Mouse (Mus musculus) erythroblast, embryonic 14.5 days (primary cell): ENCODE results near the gene Ece1. TPM values are rescaled to one million over a fixed set of nuclear protein-coding genes. Genes with fewer than 3 reads are reported as not detected.

Experiments used
- H3K27me3 ChIP-seq: 2 replicates; pipeline ENCODE4 v1.6.1; 2012; ENCODE audit warnings: inconsistent platforms; ENCODE audit not compliant: control insufficient read depth
- H3K36me3 ChIP-seq: 2 replicates; pipeline ENCODE4 v1.6.1; 2012; ENCODE audit warnings: mild to moderate bottlenecking, inconsistent platforms; ENCODE audit not compliant: control insufficient read depth
- H3K4me1 ChIP-seq: 2 replicates; pipeline ENCODE4 v1.6.1; 2012; ENCODE audit warnings: inconsistent platforms; ENCODE audit not compliant: control insufficient read depth
- H3K4me3 ChIP-seq: replicated peaks from 2 replicates; pipeline ENCODE3; 2012; ENCODE audit warnings: moderate library complexity, mild to moderate bottlenecking, inconsistent platforms
- H3K9me3 ChIP-seq: 2 replicates; pipeline ENCODE4 v1.6.1; 2012; ENCODE audit warnings: low read length, inconsistent platforms, mixed read lengths; ENCODE audit not compliant: control insufficient read depth
- GATA1 ChIP-seq: IDR thresholded peaks from 2 replicates; pipeline ENCODE4 v1.6.1; 2012; ENCODE audit warnings: low read length, inconsistent platforms, mixed read lengths
- TAL1 ChIP-seq: IDR thresholded peaks from 3 replicates; pipeline ENCODE4 v1.6.1; 2012; ENCODE audit warnings: low read length, inconsistent platforms, mixed read lengths
- polyA plus RNA-seq: library from polyadenylated mRNA; stranded (reverse); fragments of >175 nt; gene quantifications from 2 replicates; pipeline ENCODE4 v1.2.3, GENCODE M21; 2012

Gene Ece1
- polyA plus RNA-seq, 1 experiment = 1.1 TPM

DNA sequence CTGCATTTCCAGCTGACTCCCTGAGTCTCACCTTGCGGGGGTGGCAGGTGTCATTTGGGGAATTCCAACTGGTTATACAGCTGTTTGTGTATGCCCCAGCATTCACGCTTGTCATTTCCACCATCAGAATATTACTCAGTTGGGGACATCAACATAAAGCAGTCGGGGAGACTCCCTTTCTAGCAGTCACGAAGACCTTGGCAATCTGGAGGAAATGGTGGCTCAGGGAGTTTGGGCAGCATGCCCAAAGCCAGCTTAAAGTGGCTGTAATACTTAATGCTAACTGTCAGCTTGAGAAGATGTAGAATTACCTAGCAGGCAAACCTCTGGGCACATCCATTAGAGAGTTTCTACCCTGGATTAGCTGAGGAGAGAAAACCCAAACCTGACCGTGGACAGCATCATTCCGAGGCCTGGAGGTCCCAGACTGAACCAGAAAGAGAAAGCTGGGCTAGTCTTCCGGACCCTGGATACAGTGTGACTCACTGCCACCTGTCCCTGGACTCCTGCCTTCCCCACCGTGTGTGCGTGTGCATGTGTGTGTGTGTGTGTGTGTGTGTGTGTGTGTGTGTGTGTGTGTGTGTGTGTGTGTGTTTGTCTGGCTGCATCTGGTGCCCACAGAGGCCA is 13.5 kb downstream of the Ece1 start:
- Histone ChIP-seq H3K9me3 (no peaks in the 10 kb centered on the region), H3K27me3 (peaks cover 2% of the 10 kb centered on the region; the same call in 1 of the 2 replicates), H3K4me1 (peaks cover 15% of the 10 kb centered on the region), H3K4me3 (no peak overlapping the region), H3K36me3 (no peaks in the 10 kb centered on the region)
- TF ChIP-seq GATA1 (no peak), TAL1 (no peak)

DNA sequence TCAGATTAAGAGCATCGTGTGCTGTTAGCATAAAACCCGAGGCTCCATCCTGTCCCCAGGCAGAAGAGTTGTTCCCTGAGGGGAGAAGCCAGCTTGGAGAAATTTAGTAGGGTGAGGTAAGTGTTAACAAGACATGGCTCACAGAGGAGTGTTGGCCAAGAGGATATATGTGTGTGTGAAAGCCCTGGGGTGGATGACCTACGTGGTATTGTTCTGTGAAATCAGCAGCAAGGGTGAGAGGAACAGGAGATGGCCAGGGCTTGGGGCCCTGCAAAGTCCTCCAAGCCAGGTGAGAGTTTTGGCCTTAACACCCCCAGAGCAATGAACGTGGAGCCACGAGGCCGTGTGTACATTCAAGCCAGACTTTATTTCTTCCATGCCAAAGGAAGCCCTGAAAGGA is 14.8 kb downstream of the Ece1 start:
- TF ChIP-seq GATA1 (no peak), TAL1 (no peak)
- H3K27me3 ChIP-seq = peaks cover 2% of the 10 kb centered on the region; the same call in 1 of the 2 replicates
- no peaks in the 10 kb centered on the region for H3K9me3 ChIP-seq
- peaks cover 3% of the 10 kb centered on the region; the same call in 1 of the 2 replicates for H3K36me3 ChIP-seq
- no peak overlapping the region for H3K4me3 ChIP-seq
- H3K4me1 ChIP-seq = peaks cover 12% of the 10 kb centered on the region

DNA sequence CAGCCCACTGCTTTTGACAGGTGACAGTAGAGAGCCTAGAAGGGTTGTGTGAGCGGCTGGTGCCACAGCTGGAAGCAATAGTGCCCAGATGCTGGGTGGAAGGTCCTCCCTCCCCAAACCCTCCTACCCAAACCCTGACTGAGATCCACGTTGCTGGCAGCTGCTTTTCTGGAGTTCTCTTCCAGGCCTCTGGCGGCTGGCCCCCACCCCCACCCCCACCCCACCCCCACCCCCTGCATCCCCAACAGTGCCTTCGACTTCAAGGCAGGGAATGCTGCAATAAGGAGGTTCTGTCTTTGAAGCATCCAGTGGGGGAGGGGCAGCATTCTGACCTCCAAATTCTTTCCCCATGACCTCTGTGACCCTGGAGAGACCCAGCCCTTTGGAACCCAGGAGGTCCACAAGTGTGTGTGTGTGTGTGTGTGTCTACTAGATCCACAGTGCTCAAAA is 15.4 kb downstream of the Ece1 start:
- H3K27me3 ChIP-seq = peaks cover 2% of the 10 kb centered on the region; the same call in 1 of the 2 replicates
- H3K4me1 ChIP-seq = peaks cover 11% of the 10 kb centered on the region
- TF ChIP-seq TAL1 (no peak), GATA1 (no peak)
- peaks cover 4% of the 10 kb centered on the region; the same call in 1 of the 2 replicates for H3K36me3 ChIP-seq
- H3K9me3 ChIP-seq = no peaks in the 10 kb centered on the region
- H3K4me3 ChIP-seq = no peak overlapping the region

DNA sequence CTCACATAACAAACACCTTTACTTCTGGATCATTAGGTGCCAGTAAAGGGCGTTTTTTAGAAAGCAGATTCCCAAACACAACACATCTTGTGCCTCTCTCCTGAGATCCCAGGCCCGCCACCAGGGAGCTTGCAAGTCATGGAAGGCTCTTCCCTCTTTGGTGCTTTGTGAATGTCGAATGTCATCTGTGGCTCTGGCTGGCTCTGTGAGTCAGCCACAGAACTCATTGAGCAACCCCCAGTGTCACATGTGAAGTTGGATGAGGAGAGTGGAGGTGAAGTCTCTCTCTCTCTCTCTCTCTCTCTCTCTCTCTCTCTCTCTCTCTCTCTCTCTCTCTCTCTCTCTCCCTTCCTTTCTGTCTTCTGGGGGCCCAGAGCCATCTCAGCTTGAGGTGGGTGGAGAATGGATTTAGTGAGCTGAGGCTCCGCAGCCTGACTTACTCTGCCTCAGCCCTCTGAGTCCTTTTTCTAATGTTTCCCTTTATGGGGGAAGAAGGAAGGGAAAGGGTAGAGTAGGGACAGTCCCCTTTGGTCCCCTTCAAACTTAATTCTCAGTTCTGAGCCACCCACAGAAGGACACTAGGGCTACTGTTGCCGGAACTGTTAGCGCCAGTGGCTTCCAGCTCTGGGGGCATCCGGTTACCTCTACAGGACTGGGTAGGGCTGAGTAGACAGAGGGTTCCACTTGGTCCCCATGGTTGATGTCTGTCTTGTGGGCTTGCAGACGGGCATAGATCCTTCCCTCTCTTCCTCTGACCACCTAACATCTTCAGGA is 17.5 kb downstream of the Ece1 start:
- Histone ChIP-seq H3K36me3 (peaks cover 4% of the 10 kb centered on the region; the same call in 1 of the 2 replicates), H3K9me3 (no peaks in the 10 kb centered on the region), H3K27me3 (peaks cover 2% of the 10 kb centered on the region; the same call in 1 of the 2 replicates), H3K4me1 (peaks cover 15% of the 10 kb centered on the region), H3K4me3 (no peak overlapping the region)
- TF ChIP-seq TAL1 (no peak), GATA1 (no peak)

DNA sequence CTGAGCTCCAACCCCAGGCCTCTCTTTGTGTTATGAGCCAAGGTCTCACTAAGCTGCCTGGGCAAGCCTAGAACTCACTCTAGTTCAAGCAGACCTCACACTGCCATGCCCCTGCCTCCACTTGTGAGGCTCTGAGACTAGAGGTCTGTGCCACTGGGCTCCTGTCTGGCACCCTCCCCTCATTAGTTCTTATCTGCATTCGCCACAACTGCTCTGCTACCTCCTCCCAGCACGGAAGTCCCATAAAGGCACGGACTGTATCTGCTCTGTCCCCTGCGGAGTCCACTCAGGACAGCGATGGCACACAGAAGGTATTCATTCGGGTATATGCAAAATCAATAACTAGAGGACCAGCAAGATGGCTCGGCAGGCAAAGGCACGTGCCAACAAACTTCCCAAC is 19.4 kb downstream of the Ece1 start:
- peaks cover 4% of the 10 kb centered on the region; the same call in 1 of the 2 replicates for H3K36me3 ChIP-seq
- H3K4me1 ChIP-seq = peaks cover 18% of the 10 kb centered on the region
- no peaks in the 10 kb centered on the region for H3K9me3 ChIP-seq
- TF ChIP-seq GATA1 (no peak), TAL1 (no peak)
- no peaks in the 10 kb centered on the region for H3K27me3 ChIP-seq
- H3K4me3 ChIP-seq = peak overlapping the region; percentile 10

DNA sequence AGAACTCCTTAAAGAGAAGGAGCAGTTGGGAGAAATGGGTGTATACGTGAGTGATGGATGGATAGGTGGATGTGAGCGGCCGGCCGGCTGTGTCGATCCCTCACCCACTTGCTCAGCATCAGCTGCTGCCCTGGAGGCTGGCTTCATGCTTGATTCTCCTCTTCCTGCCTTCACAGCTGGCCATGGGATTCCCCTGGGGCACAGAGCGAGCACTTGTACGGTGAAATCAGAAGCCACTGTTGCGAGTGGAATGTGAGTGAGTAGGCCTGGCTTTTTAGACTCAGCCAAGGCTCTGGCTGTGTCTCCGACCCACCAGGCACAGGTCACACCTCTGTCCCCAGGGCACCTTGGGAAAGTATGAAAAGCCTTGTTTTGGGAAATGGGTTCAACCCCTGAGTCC is 20.6 kb downstream of the Ece1 start:
- TF ChIP-seq GATA1 (no peak), TAL1 (no peak)
- Histone ChIP-seq H3K9me3 (no peaks in the 10 kb centered on the region), H3K4me1 (peaks cover 27% of the 10 kb centered on the region), H3K27me3 (no peaks in the 10 kb centered on the region), H3K4me3 (no peak overlapping the region), H3K36me3 (peaks cover 4% of the 10 kb centered on the region; the same call in 1 of the 2 replicates)

DNA sequence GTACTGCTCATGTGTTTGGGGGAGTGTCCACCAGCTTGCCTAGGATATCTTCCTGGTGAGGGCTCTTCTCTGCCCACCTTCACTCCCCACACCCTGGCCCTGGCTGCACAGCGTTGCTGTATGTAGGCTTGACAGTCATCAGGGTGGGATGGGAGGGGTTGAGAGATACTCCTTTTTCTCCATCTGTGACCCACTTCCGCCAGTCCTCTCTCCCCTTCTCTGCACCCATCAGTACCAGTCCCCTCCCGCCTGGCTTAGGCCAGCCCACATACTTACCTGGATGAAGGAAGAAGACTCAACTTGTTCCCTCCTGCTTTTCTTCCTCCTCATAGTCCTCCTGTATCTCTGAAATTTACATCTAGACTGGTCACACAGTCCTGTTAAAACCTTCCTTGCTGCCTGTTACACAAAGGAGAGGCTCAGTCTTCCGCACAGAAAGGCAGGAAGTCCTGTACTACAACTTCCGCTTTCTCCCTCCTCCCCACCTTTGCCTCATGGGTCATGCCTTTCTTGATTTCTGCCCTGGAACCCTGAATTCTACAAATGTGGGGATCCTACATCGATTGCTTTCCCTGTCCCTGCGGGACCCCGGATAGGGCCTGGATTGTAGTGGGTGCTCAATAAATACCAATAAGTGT is 21.6 kb downstream of the Ece1 start:
- no peaks in the 10 kb centered on the region for H3K27me3 ChIP-seq
- H3K4me1 ChIP-seq = peaks cover 34% of the 10 kb centered on the region
- H3K4me3 ChIP-seq = no peak overlapping the region
- no peak for TF ChIP-seq GATA1
- no peak for TF ChIP-seq TAL1
- H3K9me3 ChIP-seq = no peaks in the 10 kb centered on the region
- H3K36me3 ChIP-seq = peaks cover 6% of the 10 kb centered on the region; the same call in 1 of the 2 replicates

DNA sequence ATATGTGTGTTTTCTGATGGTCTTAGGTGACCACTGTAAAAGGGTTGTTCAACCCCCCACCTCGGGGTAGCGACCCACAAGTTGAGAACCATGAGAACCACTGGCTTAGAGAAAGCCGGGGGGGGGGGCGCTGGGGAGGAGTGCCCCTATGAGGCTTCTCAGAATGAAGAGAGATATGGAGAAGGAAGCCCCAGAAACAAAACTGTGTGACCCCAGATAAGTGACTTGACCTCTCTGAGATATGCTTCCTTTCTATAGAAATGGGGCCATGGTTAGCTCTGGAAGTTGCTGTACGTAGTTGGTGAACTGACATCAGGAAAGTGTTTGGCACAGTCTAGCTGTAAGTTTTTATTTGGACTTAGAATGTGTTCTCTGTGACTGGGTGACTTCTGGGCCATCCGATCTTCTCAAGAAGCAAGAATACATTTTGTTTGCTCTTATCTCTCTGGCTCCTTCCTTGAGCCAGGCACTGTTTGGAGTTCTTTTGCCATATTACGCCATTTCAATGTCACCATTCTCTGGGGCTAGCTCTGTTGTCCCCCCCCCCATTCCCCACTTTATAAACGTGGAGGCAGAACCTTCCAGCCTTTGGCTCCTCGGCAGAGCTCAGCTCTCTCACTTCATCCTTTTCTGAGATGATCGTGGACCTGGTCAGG is 25.4 kb downstream of the Ece1 start:
- TF ChIP-seq TAL1 (no peak), GATA1 (no peak)

More for the DNA sequence above, 25.4 kb downstream of the Ece1 start:
- H3K27me3 ChIP-seq = no peaks in the 10 kb centered on the region
- H3K4me1 ChIP-seq = peaks cover 23% of the 10 kb centered on the region
- no peak overlapping the region for H3K4me3 ChIP-seq
- peaks cover 2% of the 10 kb centered on the region; the same call in 1 of the 2 replicates for H3K36me3 ChIP-seq
- H3K9me3 ChIP-seq = no peaks in the 10 kb centered on the region
